Mouse (Mus musculus) stomach, embryonic 16.5 days (tissue): ENCODE measurements around the gene Slc30a3. TPM values are rescaled to one million over a fixed set of nuclear protein-coding genes. Genes with fewer than 3 reads are reported as not detected.

ENCODE experiments used
- ATAC-seq: fragments of 200-750 bp; cut with Nextera tagmentation; 2 replicates; pipeline ENCODE4 v1.8.0; 2017; ENCODE audit warnings: moderate number of reproducible peaks, moderate TSS enrichment; ENCODE audit not compliant: insufficient read depth, low FRiP score
- H3K27ac ChIP-seq: fragments of 300-500 bp; sonication (generic); 2 replicates; pipeline ENCODE4 v1.5.1; 2014; ENCODE audit warnings: low read length
- H3K27me3 ChIP-seq: fragments of 300-500 bp; sonication (generic); 2 replicates; pipeline ENCODE4 v1.6.1; 2014; ENCODE audit warnings: low read length, control low read depth, mixed read lengths; ENCODE audit not compliant: control insufficient read depth, insufficient read depth
- H3K36me3 ChIP-seq: fragments of 300-500 bp; sonication (generic); 2 replicates; pipeline ENCODE4 v1.6.1; 2014; ENCODE audit warnings: low read length; ENCODE audit not compliant: control insufficient read depth, insufficient read depth
- H3K4me1 ChIP-seq: fragments of 300-500 bp; sonication (generic); 2 replicates; pipeline ENCODE4 v1.6.1; 2014; ENCODE audit warnings: low read length, control low read depth, mixed read lengths; ENCODE audit not compliant: control insufficient read depth, insufficient read depth
- H3K4me2 ChIP-seq: fragments of 300-500 bp; sonication (generic); 2 replicates; pipeline ENCODE4 v1.6.1; 2014; ENCODE audit warnings: low read depth, low read length, mixed read lengths
- H3K4me3 ChIP-seq: fragments of 300-500 bp; sonication (generic); replicated peaks from 2 replicates; pipeline ENCODE4 v1.5.1; 2014; ENCODE audit warnings: mild to moderate bottlenecking, low read length
- H3K9ac ChIP-seq: fragments of 300-500 bp; sonication (generic); 2 replicates; pipeline ENCODE4 v1.6.1; 2014; ENCODE audit warnings: low read length
- H3K9me3 ChIP-seq: fragments of 300-500 bp; sonication (generic); replicated peaks from 2 replicates; pipeline ENCODE4 v1.6.1; 2016; ENCODE audit warnings: low read length, control low read depth; ENCODE audit not compliant: control insufficient read depth
- WGBS: fragments of 180-500 bp; shearing (Covaris S2); extraction: QIAGEN DNeasy Blood & Tissue Kit; methylation state at CpG from one replicate; pipeline ENCODE4 v1.1.7; 2014; 5-methylcytosine and 5-hydroxymethylcytosine counted together
- polyA plus RNA-seq: library from polyadenylated mRNA; unstranded; fragments of >200 nt; fragmentation: Nextera tagmentation; extraction: Ambion mirVana; gene quantifications from 2 replicates; pipeline ENCODE4 v1.2.1, GENCODE M21; 2015

Slc30a3 gene
- polyA plus RNA-seq, 1 experiment from 2014 or later, result 0.30 TPM

- Histone ChIP-seq H3K27me3 (no peaks in the 10 kb centered on the region; the same call in 1 of the 2 replicates), H3K4me1 (peaks cover 4% of the 10 kb centered on the region; the same call in 1 of the 2 replicates), H3K4me2 (no peak overlapping the region), H3K36me3 (no peaks in the 10 kb centered on the region; the same call in 1 of the 2 replicates), H3K9ac (no peak overlapping the region; the same call in 1 of the 2 replicates), H3K27ac (no peak overlapping the region), H3K9me3 (no peaks in the 10 kb centered on the region), H3K4me3 (no peak overlapping the region)
- ATAC-seq, result no peak
- WGBS, result 22% methylated on average over 5 of the region's 5 CpGs
These were observed 25.7 kb downstream of the Slc30a3 start for GRCm38 (mm10) chr5:31082355-31082754.

GRCm38 (mm10) chr5:31081386-31081785 is 26.7 kb downstream of the Slc30a3 start:
- Histone ChIP-seq H3K4me1 (peaks cover 4% of the 10 kb centered on the region; the same call in 1 of the 2 replicates), H3K4me3 (no peak overlapping the region), H3K36me3 (no peaks in the 10 kb centered on the region; the same call in 1 of the 2 replicates), H3K9me3 (no peaks in the 10 kb centered on the region), H3K9ac (no peak overlapping the region), H3K27me3 (no peaks in the 10 kb centered on the region; the same call in 1 of the 2 replicates), H3K27ac (no peak overlapping the region), H3K4me2 (no peak overlapping the region)
- ATAC-seq, result no peak
- 80% methylated on average over 3 of the region's 3 CpGs for WGBS

GRCm38 (mm10) chr5:31080795-31081164 is 27.3 kb downstream of the Slc30a3 start:
- Histone ChIP-seq H3K36me3 (no peaks in the 10 kb centered on the region; the same call in 1 of the 2 replicates), H3K9me3 (no peaks in the 10 kb centered on the region), H3K9ac (no peak overlapping the region), H3K4me2 (no peak overlapping the region), H3K27ac (no peak overlapping the region), H3K27me3 (no peaks in the 10 kb centered on the region; the same call in 1 of the 2 replicates), H3K4me3 (no peak overlapping the region), H3K4me1 (peaks cover 4% of the 10 kb centered on the region; the same call in 1 of the 2 replicates)
- no peak for ATAC-seq
- WGBS, result 64% methylated on average over 3 of the region's 3 CpGs

- Histone ChIP-seq H3K27me3 (no peaks in the 10 kb centered on the region; the same call in 1 of the 2 replicates), H3K9me3 (no peaks in the 10 kb centered on the region), H3K36me3 (no peaks in the 10 kb centered on the region; the same call in 1 of the 2 replicates), H3K4me2 (no peak overlapping the region), H3K4me3 (no peak overlapping the region), H3K9ac (no peak overlapping the region), H3K4me1 (peaks cover 4% of the 10 kb centered on the region; the same call in 1 of the 2 replicates), H3K27ac (no peak overlapping the region)
- no peak for ATAC-seq
- WGBS, result 69% methylated on average over 13 of the region's 13 CpGs
These were observed 27.8 kb downstream of the Slc30a3 start for GRCm38 (mm10) chr5:31080059-31080794.

- 81% methylated on average over 13 of the region's 13 CpGs for WGBS
- Histone ChIP-seq H3K36me3 (peaks cover 20% of the 10 kb centered on the region), H3K4me3 (no peak overlapping the region), H3K9me3 (no peaks in the 10 kb centered on the region), H3K27ac (no peak overlapping the region), H3K9ac (no peak overlapping the region), H3K4me2 (no peak overlapping the region), H3K27me3 (no peaks in the 10 kb centered on the region), H3K4me1 (no peaks in the 10 kb centered on the region)
- ATAC-seq, result no peak
These were observed 31.7 kb downstream of the Slc30a3 start for GRCm38 (mm10) chr5:31076346-31076745.

GRCm38 (mm10) chr5:31073176-31073575 is 34.9 kb downstream of the Slc30a3 start:
- H3K4me3 ChIP-seq, result no peak overlapping the region
- no peak overlapping the region for H3K9ac ChIP-seq
- no peaks in the 10 kb centered on the region for H3K4me1 ChIP-seq
- H3K9me3 ChIP-seq, result no peaks in the 10 kb centered on the region
- H3K4me2 ChIP-seq, result no peak overlapping the region
- H3K27me3 ChIP-seq, result no peaks in the 10 kb centered on the region
- WGBS, result 89% methylated on average over 12 of the region's 12 CpGs
- no peak for ATAC-seq
- H3K27ac ChIP-seq, result no peak overlapping the region
- H3K36me3 ChIP-seq, result peaks cover 37% of the 10 kb centered on the region

GRCm38 (mm10) chr5:31071821-31072220 is 36.2 kb downstream of the Slc30a3 start:
- 94% methylated on average over 11 of the region's 11 CpGs for WGBS

GRCm38 (mm10) chr5:31071059-31071458 is 37.0 kb downstream of the Slc30a3 start:
- no peaks in the 10 kb centered on the region for H3K9me3 ChIP-seq
- H3K27ac ChIP-seq, result no peak overlapping the region
- H3K27me3 ChIP-seq, result no peaks in the 10 kb centered on the region
- no peaks in the 10 kb centered on the region for H3K4me1 ChIP-seq
- peaks cover 50% of the 10 kb centered on the region for H3K36me3 ChIP-seq
- no peak overlapping the region for H3K4me3 ChIP-seq
- H3K4me2 ChIP-seq, result no peak overlapping the region
- WGBS, result 72% methylated on average over 2 of the region's 2 CpGs
- no peak overlapping the region for H3K9ac ChIP-seq
- ATAC-seq, result no peak

More at GRCm38 (mm10) chr5:31071821-31072220, 36.2 kb downstream of the Slc30a3 start:
- H3K36me3 ChIP-seq, result peaks cover 50% of the 10 kb centered on the region
- H3K4me3 ChIP-seq, result no peak overlapping the region
- H3K9me3 ChIP-seq, result no peaks in the 10 kb centered on the region
- no peak overlapping the region for H3K9ac ChIP-seq
- H3K27me3 ChIP-seq, result no peaks in the 10 kb centered on the region
- no peak overlapping the region for H3K27ac ChIP-seq
- H3K4me2 ChIP-seq, result no peak overlapping the region
- no peaks in the 10 kb centered on the region for H3K4me1 ChIP-seq
- no peak for ATAC-seq

- H3K9me3 ChIP-seq, result no peaks in the 10 kb centered on the region
- no peaks in the 10 kb centered on the region for H3K4me1 ChIP-seq
- no peak overlapping the region for H3K9ac ChIP-seq
- no peaks in the 10 kb centered on the region for H3K27me3 ChIP-seq
- H3K36me3 ChIP-seq, result peaks cover 50% of the 10 kb centered on the region
- H3K4me3 ChIP-seq, result no peak overlapping the region
- no peak for ATAC-seq
- H3K27ac ChIP-seq, result no peak overlapping the region
- WGBS, result 94% methylated on average over 3 of the region's 3 CpGs
- H3K4me2 ChIP-seq, result no peak overlapping the region
These were observed 38.2 kb downstream of the Slc30a3 start for GRCm38 (mm10) chr5:31069810-31070209.
